Mouse (Mus musculus) urinary bladder, adult 18-20 months (tissue): Measurements from ENCODE around the gene Ly6c2.
"Not testable (repeated sequence)": the region's sequence is repeated elsewhere in the genome, so short reads cannot be mapped to it uniquely, and the experiment has no call there.

Experiments used
- DNase-seq, 2 experiments: peaks; one replicate each; pipeline ENCODE4 v3.0.0; 2022; ENCODE audit warnings: low spot score in 2 of 2, mixed read lengths in 2 of 2

Gene Ly6c2

DNA sequence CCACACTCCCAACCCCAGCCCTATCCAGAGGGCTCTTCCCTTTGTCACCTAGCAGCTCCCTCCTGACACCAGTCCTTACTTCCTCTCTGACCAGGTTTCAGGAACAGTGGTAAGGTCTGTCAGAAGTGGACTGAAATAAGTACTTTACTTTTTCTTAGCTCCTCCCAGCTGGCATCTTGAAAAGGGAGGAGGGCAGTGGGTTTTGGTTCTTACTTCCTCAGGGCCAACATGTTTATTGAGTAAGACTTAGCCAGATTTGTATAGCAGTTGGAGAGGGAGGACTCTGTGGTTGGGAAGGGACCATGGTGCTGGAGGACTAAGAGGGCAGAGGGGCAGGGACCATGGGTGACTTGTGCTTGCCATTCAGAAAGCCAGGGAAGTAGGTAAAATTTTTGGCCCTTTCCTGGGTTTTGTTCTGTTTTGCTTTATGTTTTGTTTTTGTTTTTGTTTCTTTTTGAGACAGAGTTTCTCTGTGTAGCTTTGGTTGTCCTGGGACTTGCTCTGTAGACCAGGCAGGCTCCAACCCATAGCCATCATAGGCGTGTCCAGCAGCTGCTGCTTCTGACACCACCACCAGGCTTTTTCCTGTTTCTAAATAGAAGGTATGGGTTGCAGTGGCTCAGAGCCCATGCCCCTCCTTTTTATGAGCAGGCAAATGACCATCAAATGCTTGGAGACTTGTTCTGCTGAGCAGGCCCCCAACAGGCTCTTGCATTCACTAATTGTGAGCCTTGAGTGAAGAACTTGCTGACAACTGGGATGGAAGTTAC is at the start of gene Ly6c2:
TSS of gene Ly6c2 (minus strand) at position 110 of the 770 bp plus-strand sequence.
- DNase-seq = not testable (repeated sequence)

DNA sequence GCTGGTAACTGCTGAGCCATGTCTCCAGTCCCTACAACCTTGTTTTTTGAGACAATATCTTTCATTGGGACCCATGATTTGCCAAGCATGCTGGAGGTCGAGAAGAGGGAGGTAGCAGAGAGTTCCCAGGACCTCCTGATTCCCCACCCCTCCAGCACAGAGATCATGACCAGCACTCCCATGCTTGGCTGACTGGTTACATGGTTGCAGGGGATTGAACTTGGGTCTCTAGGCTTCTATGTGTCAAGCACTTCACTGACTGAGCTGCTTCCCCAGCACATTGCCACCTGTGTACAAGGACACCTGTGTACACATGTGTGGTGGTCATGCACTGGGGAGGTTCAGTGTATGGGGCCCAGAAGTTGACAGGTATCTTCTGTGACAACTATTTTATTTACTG is 45.9 kb upstream of the Ly6c2 start:
- DNase-seq = no peak

DNA sequence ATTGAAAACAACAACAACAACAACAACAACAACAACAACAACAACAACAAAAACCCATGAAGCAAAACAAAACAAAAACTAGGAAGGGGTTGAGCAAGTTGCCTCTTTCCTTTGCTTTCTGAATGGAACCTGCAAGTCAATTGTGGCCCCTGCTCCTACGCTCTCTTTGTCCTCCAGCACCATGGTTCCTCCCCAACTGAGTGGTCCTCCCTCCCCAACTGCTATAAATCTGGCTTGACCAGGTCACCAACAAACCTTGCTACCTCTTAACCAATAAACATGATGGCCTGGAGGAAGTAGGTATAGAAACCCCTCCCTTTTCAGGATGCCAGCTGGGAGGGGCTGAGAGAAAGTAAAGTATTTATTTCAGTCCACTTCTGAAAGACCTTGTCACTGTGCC is 43.2 kb upstream of the Ly6c2 start, which contains the start of gene Ly6g:
TSS of gene Ly6g (plus strand) at position 301 of the 400 bp plus-strand sequence.
- no peak for DNase-seq

DNA sequence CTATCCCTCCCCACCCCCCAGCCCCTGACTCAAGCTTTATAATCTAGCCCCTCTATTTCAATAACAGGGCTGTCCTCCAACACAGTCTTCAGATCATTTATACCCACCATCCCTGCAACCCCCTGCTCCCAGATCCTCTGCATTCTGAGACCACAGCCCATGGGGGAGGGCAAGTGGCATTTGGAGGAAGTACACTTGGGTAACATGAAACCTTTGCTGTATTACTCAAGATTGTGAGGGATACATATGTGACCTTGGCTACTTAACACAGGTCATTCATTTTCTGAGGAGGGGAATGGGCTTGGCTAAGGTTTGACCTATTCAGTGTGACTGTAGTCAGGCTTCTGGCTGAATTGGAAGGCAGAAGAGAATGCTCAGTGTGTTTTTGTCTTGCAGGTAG is 41.3 kb upstream of the Ly6c2 start:
- no peak for DNase-seq

DNA sequence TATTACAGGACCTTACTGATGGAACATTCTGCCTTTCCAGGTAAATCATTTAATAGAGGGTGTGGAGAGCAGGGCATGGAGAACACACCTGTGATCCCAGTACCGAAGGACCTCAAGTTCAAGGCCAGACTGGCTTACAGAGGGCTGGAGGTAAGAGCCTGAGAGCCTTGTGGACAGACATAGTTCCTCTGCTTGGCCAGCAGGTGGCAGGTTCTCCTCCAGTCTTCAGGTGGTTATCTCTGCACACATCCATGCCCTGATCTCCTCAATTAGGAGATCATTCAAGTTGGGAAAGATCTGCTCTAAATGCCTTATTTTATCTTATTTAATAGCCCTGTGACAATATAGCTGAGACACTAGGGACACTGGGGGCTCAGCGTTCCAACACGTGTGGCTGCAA is 32.0 kb upstream of the Ly6c2 start:
- DNase-seq = peak in 1 of 2 experiments; percentile 2

DNA sequence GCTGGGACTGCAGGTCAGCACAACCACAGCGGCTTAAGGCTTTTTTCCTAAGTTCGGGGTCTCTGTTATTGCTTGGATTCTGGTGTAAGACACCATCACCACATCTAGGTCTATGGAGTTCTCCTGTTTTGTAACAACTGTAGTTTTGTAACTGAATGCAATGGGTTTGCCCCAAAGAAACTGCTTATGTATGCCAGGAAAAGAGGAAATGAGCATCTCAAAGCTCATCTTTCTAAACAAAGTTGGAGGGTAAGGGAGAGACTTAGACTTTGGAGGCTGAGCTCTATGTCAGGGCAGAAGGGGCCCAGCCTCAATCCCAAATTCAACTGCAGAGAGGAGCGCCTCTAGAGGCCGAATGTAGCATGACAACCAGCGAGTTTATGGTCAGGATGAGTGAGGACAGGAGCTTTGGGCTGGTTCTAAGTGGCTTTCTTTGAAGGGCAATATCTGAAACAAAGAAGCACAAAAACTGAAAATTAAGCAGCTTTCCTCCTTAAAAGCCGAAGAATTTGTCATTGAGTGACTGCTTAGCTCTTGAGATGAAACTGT is 30.1 kb upstream of the Ly6c2 start:
- not testable (repeated sequence) for DNase-seq

DNA sequence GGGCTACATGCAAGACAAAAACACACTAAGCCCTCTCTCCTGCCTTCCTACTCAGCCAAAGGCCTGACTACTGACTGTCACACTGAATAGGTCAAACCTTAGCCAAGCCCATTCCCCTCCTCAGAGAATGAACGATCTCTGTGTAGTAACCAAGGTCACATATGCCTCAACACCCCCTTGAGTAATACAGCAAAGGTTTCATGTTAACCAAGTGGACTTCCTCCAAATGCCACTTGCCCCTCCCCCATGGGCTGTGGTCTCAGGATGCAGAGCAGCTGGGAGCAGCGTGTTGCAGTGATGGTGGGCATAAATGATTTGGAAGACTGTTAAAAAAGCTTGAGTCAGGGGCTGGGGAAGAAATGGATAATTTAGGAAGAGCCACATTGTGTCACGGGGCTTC is 26.0 kb upstream of the Ly6c2 start:
- not testable (repeated sequence) for DNase-seq

DNA sequence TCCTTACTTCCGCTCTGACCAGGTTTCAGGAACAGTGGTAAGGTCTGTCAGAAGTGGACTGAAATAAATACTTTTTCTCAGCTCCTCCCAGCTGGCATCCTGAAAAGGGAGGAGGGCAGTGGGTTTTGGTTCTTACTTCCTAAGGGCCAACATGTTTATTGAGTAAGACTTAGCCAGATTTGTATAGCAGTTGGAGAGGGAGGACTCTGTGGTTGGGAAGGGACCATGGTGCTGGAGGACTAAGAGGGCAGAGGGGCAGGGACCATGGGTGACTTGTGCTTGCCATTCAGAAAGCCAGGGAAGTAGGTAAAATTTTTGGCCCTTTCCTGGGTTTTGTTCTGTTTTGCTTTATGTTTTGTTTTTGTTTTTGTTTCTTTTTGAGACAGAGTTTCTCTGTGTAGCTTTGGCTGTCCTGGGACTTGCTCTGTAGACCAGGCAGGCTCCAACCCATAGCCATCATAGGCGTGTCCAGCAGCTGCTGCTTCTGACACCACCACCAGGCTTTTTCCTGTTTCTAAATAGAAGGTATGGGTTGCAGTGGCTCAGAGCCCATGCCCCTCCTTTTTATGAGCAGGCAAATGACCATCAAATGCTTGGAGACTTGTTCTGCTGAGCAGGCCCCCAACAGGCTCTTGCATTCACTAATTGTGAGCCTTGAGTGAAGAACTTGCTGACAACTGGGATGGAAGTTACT is 23.5 kb upstream of the Ly6c2 start:
- not testable (repeated sequence) for DNase-seq

DNA sequence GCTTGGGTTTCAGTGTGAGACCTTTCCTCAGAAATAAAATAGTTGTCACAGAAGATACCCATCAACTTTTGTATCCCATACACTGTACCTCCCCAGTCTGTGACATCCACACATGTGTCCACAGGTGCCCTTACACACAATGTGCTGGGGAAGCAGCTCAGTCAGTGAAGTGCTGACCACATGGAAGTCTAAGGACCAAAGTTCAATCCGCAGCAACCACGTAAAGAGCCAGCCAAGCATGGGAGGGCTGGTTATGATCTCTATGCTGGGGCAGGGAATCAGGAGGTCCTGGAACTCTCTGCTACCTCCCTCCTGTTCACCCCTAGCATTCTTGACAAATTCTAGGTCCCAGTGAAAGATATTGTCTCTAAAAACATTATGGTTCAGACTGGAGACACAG is 20.6 kb upstream of the Ly6c2 start:
- DNase-seq = not testable (repeated sequence)

DNA sequence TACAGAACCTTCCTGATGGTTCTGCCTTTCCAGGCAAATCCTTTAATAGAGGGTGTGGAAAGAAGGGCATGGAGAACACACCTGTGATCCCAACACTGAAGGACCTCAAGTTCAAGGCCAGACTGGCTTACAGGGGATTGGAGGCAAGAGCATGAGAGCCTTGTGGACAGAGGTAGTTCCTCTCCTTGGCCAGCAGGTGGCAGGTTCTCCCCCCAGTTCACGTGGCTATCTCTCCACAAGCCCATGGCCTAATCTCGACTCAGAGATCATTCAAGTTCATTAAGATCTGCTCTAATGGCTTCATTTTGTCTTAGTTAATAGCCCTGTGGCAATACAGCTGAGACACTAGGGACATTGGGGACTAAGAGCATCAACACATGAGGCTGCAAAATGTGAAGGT is 8.3 kb upstream of the Ly6c2 start:
- DNase-seq = no peak

DNA sequence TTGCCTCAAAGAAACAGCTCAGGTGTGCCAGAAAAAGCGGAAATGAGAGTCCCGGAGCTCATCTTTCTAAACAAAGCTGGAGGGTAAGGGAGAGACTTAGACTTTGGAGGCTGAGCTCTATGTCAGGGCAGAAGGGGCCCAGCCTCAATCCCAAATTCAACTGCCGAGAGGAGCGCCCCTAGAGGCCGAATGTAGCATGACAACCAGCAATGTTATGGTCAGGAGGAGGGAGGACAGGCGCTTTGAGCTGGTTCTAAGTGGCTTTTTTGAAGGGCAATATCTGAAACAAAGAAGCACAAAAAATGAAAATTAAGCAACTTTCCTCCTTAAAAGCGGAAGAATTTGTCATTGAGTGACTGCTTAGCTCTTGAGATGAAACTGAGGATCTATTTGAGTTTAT is 7.0 kb upstream of the Ly6c2 start:
- peak in 1 of 2 experiments; percentile 5 for DNase-seq

DNA sequence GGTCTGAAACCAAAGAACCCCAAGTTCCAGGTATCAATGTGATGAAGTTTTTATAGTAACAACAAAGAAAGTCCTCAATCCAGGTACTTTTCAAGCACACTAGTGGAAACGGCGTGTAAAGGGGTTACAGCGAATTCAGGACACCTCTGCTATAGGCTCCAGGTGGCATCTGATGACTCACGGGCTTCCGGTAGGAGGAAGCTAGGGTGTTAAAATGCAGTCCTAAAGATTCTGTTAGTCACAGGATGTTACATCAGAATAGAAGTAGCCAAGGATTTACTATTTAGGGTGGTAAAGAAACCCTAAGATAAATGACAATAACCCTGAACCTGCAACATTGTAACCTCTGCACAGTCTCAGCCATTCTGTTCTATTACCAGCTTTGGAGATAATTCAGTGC is 5.7 kb upstream of the Ly6c2 start:
- DNase-seq = not testable (repeated sequence)

DNA sequence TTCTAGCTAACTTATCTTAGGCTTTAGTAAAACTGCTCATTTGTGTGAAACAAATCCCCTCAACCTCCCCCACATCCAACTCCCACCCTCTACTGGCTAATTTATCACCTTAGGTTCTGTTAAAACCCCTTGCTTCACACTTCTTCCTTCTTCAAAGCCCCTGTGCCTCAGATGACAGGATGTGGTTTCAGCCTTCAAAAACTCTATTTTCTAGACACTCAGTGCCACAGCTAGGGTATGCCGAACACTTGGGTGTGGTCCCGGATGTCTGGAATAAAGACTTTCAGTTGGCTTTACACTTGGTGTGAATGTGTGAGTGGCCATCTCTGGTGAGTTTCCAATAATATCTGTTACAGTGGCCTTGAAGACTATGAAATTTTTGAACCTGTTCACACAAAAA is 4.8 kb upstream of the Ly6c2 start:
- no peak for DNase-seq

DNA sequence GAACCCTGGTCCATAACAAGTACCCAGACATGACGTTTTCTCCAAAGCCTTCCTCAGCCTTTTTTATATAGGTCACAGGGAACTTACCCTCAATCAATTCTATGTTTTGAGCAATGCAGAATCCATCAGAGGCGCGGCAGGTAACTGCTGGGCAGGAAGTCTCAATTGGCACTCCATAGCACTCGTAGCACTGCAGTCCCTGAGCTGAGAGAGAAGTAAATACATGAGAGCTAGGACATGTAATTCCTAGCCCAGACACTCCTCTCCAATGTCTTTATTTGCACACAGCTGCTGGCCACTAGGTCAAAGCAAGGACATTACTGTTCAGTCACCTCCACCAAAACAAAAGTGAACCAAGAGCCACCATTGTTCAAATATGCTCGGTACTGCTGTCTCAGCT is 1.3 kb downstream of the Ly6c2 start:
- not testable (repeated sequence) for DNase-seq

DNA sequence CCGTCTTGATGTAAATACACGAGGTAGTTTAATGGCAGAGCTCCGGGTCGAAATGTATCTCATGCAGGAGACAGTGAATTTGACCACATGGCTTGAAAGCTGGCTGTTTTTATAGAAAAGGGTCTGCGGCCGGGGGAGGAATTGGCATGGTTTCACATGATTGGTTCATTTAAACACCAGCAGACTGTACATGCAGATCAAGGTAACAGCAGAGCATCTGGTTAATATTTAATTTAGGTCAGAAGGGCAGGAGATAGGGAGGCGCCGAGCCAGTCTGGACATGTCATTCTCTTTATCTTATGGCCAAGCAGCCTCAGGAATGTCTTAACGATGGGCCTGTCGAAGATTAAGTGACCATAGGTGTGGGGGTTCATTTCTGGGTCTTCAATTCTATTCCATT is 12.5 kb downstream of the Ly6c2 start:
- DNase-seq = no peak

DNA sequence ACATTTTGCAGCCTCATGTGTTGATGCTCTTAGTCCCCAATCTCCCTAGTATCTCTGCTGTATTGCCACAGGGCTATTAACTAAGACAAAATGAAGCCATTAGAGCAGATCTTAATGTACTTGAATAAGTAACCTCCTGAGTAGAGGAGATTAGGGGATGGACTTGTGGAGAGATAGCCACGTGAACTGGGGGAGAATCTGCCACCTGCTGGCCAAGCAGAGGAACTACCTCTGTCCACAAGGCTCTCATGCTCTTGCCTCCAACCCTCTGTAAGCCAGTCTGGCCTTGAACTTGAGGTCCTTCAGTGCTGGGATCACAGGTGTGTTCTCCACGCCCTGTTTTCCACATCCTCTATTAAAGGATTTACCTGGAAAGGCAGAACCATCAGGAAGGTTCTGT is 23.7 kb downstream of the Ly6c2 start:
- not testable (repeated sequence) for DNase-seq

DNA sequence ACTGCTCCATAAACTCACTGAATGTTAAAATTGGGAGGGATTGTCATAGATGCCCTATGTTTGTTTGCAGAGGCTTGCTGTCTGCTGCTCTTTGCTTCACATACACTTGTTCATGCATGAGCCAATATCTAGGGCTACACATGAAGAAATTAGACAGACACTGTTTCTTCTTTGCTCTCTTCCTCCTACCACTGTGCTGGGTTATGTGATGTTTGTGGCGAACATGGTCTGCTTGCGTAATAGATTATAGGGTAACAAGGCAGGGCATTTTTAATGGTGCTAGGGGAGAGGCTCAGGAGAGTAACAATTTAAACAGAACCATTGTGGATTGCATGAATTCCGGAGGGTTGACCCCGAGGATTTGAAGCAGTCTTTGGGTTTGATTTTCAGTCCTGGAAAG is 41.8 kb downstream of the Ly6c2 start:
- DNase-seq = no peak

DNA sequence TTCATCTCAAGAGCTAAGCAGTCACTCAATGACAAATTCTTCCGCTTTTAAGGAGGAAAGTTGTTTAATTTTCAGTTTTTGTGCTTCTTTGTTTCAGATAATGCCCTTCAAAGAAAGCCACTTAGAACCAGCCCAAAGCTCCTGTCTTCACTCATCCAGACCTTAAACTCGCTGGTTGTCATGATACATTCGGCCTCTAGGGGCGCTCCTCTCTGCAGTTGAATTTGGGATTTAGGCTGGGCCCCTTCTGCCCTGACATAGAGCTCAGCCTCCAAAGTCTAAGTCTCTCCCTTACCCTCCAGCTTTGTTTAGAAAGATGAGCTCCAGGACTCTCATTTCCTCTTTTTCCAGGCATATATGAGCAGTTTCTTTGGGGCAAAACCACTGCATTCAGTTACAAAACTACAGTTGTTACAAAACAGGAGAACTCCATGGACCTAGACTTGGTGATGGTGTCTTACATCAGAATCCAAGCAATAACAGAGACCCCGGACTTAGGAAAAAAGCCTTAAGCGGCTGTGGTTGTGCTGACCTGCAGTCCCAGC is 49.7 kb downstream of the Ly6c2 start:
- peak; percentile 11 to 46 for DNase-seq

DNA sequence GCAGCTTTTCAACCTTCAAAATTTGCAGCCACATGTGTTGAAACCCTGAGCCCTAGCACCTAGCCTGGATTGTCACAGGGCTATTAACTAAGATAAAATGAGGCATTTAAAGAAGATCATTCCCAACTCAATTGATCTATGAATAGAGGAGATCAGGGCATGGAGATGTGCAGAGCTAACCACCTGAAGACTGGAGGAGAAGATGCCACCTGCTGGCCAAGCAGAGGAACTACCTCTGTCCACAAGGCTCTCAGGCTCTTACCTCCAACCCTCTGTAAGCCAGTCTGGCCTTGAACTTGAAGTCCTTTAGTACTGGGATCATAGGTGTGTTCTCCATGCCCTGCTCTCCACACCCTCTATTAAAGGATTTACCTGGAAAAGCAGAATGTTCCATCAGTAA is 51.3 kb downstream of the Ly6c2 start:
- peak; percentile 22 to 24 for DNase-seq
